Mouse (Mus musculus) spleen, postnatal 0 days (tissue): ENCODE data around the gene Ckap2l. TPM values are rescaled to one million over a fixed set of nuclear protein-coding genes. Genes with fewer than 3 reads are reported as not detected.

Source experiments
- polyA plus RNA-seq: library from polyadenylated mRNA; unstranded; fragments of >200 nt; fragmentation: Nextera tagmentation; extraction: Ambion mirVana; gene quantifications from 2 replicates; pipeline ENCODE4 v1.2.1, GENCODE M21; 2015

The Ckap2l gene
- 25.4 and 26.7 TPM in 2 replicates for polyA plus RNA-seq

DNA sequence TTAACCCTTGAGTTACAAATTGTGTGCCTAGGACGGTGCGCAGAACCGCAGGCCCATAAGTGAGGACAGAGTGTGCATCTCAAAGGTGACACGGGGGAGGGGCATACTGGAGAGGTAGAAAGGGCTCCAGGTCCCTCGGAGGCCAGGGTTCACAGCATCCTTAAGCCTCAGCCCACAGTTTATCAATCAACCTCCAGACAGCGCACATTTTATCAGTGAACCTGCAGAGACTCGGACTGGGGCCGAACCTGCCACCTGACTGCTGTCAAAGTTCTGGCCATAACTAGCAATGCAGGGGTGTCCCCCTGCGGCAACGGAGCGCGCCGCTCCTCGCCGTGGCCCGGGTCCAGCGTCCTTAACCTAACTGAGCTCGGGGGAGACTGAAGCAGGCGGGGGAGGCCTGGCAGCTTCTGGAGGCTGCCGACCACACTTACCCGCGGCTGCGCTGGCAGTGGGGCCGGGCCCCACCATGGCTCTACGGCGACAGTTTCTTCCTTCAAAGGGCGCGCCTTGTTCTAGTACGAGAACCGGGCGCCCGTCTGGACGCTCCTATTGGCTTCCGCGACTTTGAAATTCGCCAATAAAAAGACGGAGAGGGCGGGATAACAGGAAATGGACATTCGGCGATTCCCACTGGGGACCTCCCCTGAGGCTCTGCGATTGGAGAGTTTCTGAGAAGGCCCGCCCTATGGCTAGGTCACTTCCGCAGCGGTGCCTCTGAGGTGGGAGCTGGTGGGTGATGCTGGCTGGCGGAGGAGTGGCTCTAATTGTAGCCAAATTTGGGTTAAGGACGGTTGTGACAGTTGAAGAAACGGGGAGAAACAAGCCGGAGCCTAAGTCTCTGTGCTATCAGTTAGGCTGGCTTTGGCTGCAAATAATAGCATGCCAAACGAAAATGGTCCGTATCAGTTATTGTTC lies at the start of gene Ckap2l:
TSS of gene Ckap2l (minus strand) at position 542 of the 918 bp plus-strand sequence.

GRCm38 (mm10) chr2:129309836-129310235 lies 12.8 kb upstream of the Ckap2l start, which contains the start of gene Il1a:
Gene Il1a (minus strand): TSS chr2:129309972.

Other genes with a start within 250 kb of the Ckap2l start
- 0.02 TPM in 1 of 2 replicates, not detected in the other for gene Vinac1, start 249.0 kb downstream of the Ckap2l start, polyA plus RNA-seq
- 2.5 and 3.0 TPM in 2 replicates for gene Ttl, start 231.3 kb downstream of the Ckap2l start, polyA plus RNA-seq
- gene Polr1b, start 196.2 kb downstream of the Ckap2l start, polyA plus RNA-seq: 16.9 and 18.4 TPM in 2 replicates
- 11.2 and 15.4 TPM in 2 replicates for gene Chchd5, start 167.5 kb downstream of the Ckap2l start, polyA plus RNA-seq
- 35.1 and 38.7 TPM in 2 replicates for gene Slc20a1, start 98.4 kb downstream of the Ckap2l start, polyA plus RNA-seq
- gene Il1a, start 12.8 kb upstream of the Ckap2l start, polyA plus RNA-seq: 0.75 and 0.81 TPM in 2 replicates
- gene Il1b, start 73.9 kb upstream of the Ckap2l start, polyA plus RNA-seq: 8.8 and 9.2 TPM in 2 replicates
- gene F830045P16Rik, start 239.4 kb upstream of the Ckap2l start, polyA plus RNA-seq: 0.08 TPM in 1 of 2 replicates, not detected in the other